Mouse (Mus musculus) embryonic facial prominence, embryonic 11.5 days (tissue): Measurements from ENCODE around the gene Wbp2nl. TPM values are rescaled to one million over a fixed set of nuclear protein-coding genes. Genes with fewer than 3 reads are reported as not detected.

Experiments used
- ATAC-seq: fragments of 200-750 bp; cut with Nextera tagmentation; replicated peaks from 2 replicates; pipeline ENCODE4 v1.8.0; 2017; ENCODE audit warnings: low read depth; ENCODE audit not compliant: insufficient number of reproducible peaks, low FRiP score, low TSS enrichment
- DNase-seq: peaks from one replicate; pipeline ENCODE4 v3.0.0-alpha.2; 2015; ENCODE audit warnings: low spot score
- H3K27ac ChIP-seq: fragments of 300-500 bp; sonication (generic); replicated peaks from 2 replicates; pipeline ENCODE4 v1.5.1; 2014; ENCODE audit warnings: mild to moderate bottlenecking, low read depth, low read length, control low read depth
- H3K27me3 ChIP-seq: fragments of 300-500 bp; sonication (generic); 2 replicates; pipeline ENCODE4 v1.6.1; 2014; ENCODE audit warnings: mild to moderate bottlenecking, low read length, moderate library complexity, mixed read lengths; ENCODE audit not compliant: control insufficient read depth, insufficient read depth
- H3K36me3 ChIP-seq: fragments of 300-500 bp; sonication (generic); replicated peaks from 2 replicates; pipeline ENCODE4 v1.6.1; 2014; ENCODE audit warnings: low read depth, mild to moderate bottlenecking, low read length, moderate library complexity, mixed read lengths; ENCODE audit not compliant: control insufficient read depth, insufficient read depth
- H3K4me1 ChIP-seq: fragments of 300-500 bp; sonication (generic); 2 replicates; pipeline ENCODE4 v1.6.1; 2014; ENCODE audit warnings: low read length, mixed read lengths; ENCODE audit not compliant: control insufficient read depth, insufficient read depth
- H3K4me2 ChIP-seq: fragments of 300-500 bp; sonication (generic); 2 replicates; pipeline ENCODE4 v1.6.1; 2014; ENCODE audit warnings: low read depth, mild to moderate bottlenecking, control low read depth, low read length, moderate library complexity
- H3K4me3 ChIP-seq: fragments of 300-500 bp; sonication (generic); 2 replicates; pipeline ENCODE4 v1.5.1; 2014; ENCODE audit warnings: low read depth, low read length, control low read depth
- H3K9ac ChIP-seq: fragments of 300-500 bp; sonication (generic); replicated peaks from 2 replicates; pipeline ENCODE4 v1.6.1; 2014; ENCODE audit warnings: mild to moderate bottlenecking, control low read depth, low read length
- H3K9me3 ChIP-seq: fragments of 300-500 bp; sonication (generic); replicated peaks from 2 replicates; pipeline ENCODE4 v1.6.1; 2016; ENCODE audit warnings: mild to moderate bottlenecking, low read length, inconsistent platforms, mixed read lengths; ENCODE audit not compliant: control insufficient read depth
- WGBS: fragments of 180-500 bp; shearing (Covaris S2); extraction: QIAGEN DNeasy Blood & Tissue Kit; methylation state at CpG from one replicate; pipeline ENCODE4 v1.1.7; 2014; 5-methylcytosine and 5-hydroxymethylcytosine counted together
- polyA plus RNA-seq: library from polyadenylated mRNA; unstranded; fragments of >200 nt; fragmentation: Nextera tagmentation; extraction: Ambion mirVana; gene quantifications from 2 replicates; pipeline ENCODE4 v1.2.1, GENCODE M21; 2014

The Wbp2nl gene
- polyA plus RNA-seq, 1 experiment from 2014 or later, result 0.34 TPM

DNA sequence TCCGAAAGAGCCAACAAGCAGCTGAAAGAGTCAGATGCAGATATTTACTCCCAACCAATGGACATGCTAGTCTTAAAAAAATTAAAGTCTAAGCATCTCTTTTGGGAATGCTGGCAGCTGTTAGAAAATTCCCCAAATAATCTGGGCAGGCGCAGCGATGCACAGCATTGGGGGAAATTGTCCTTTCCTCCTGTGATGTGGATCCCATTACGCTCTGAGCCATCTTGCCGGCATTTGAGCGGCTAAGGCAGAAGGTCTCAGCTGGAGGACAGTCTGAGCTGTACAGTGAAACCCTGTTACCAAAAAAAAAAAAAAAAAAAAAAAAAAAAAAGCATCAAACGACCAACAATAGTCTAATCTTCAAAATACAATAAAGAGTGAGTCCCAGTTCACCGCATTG, 23.4 kb downstream of the Wbp2nl start:
- no peaks in the 10 kb centered on the region for H3K36me3 ChIP-seq
- no peak overlapping the region for H3K9ac ChIP-seq
- no peaks in the 10 kb centered on the region for H3K9me3 ChIP-seq
- no peak overlapping the region for H3K4me2 ChIP-seq
- H3K4me1 ChIP-seq, result no peaks in the 10 kb centered on the region
- no peaks in the 10 kb centered on the region for H3K27me3 ChIP-seq
- no peak overlapping the region for H3K27ac ChIP-seq
- 73% methylated on average over 8 of the region's 8 CpGs for WGBS
- ATAC-seq (no peak), DNase-seq (no peak)
- H3K4me3 ChIP-seq, result no peak overlapping the region

DNA sequence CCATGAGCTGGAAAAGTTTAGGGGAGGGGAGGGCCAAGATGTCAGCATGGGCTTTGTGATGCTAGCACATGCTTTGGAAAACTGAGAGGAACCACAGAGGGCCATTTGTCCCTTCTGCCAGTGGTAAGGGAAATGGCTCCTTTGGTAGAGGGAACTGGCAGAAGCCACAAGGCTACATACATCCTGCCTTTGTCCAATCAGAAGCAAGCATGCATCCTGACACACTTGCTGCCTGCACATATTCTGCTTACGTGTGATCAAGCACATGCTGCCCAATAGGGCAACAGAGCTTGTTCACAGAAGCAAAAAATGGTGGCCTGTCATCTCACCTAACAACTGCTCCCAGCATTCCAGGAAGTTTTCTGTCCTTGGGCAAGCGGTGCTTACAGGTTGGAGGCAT, 26.6 kb downstream of the Wbp2nl start:
- ATAC-seq (no peak), DNase-seq (no peak)
- Histone ChIP-seq H3K27ac (no peak overlapping the region), H3K9me3 (no peaks in the 10 kb centered on the region), H3K9ac (no peak overlapping the region), H3K4me1 (no peaks in the 10 kb centered on the region), H3K4me2 (no peak overlapping the region), H3K36me3 (no peaks in the 10 kb centered on the region), H3K27me3 (no peaks in the 10 kb centered on the region), H3K4me3 (no peak overlapping the region)
- WGBS, result 74% methylated on average over 2 of the region's 2 CpGs

DNA sequence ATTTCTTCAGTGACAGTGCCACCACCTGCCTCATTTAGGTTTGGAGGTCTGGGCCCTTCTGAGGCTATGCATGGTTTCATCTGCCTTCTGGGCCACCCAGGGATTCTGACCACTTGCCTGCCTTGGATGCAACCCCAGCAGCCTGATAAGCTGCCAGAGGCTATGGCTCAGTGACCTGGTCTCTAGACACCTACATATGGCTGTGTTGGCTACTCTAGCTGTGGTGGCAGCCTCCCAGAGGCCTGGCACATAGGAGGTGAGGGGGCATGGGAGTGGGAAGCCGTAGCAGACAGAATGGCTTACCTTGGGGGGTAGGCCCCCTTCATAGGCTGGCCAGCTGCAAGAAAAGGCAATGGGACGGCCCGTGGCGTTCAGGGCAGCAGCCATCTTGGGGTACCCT, 36.4 kb downstream of the Wbp2nl start:
- Histone ChIP-seq H3K27me3 (no peaks in the 10 kb centered on the region), H3K36me3 (no peaks in the 10 kb centered on the region), H3K27ac (no peak overlapping the region), H3K9ac (no peak overlapping the region), H3K9me3 (no peaks in the 10 kb centered on the region), H3K4me2 (no peak overlapping the region), H3K4me1 (no peaks in the 10 kb centered on the region), H3K4me3 (no peak overlapping the region)
- ATAC-seq (no peak), DNase-seq (no peak)
- 91% methylated on average over 4 of the region's 4 CpGs for WGBS

DNA sequence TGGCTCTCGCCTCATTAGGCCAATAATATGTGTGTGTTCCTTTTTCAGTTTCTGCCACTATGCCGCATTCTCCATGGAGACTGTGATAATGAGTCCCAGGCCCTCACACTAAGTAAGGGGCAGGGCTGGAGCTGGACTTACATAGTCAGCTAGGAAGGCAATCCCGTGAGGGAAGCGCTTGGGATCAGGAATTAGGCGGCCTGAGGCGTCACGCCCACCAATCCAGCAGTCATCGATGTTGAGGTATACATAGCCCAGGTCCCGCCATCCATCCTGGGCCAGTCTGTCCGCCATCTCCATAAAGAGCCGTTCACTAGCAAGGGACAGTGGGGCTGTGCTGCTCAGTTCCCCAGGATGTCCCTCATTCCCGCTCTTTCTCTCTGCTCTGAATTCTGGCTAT, 37.9 kb downstream of the Wbp2nl start:
- 71% methylated on average over 12 of the region's 12 CpGs for WGBS
- no peaks in the 10 kb centered on the region for H3K4me1 ChIP-seq
- no peak overlapping the region for H3K4me2 ChIP-seq
- peaks cover 4% of the 10 kb centered on the region; the same call in 1 of the 2 replicates for H3K27me3 ChIP-seq
- no peaks in the 10 kb centered on the region for H3K36me3 ChIP-seq
- DNase-seq (no peak), ATAC-seq (no peak)
- H3K9me3 ChIP-seq, result no peaks in the 10 kb centered on the region
- H3K4me3 ChIP-seq, result no peak overlapping the region
- H3K27ac ChIP-seq, result no peak overlapping the region
- no peak overlapping the region for H3K9ac ChIP-seq

DNA sequence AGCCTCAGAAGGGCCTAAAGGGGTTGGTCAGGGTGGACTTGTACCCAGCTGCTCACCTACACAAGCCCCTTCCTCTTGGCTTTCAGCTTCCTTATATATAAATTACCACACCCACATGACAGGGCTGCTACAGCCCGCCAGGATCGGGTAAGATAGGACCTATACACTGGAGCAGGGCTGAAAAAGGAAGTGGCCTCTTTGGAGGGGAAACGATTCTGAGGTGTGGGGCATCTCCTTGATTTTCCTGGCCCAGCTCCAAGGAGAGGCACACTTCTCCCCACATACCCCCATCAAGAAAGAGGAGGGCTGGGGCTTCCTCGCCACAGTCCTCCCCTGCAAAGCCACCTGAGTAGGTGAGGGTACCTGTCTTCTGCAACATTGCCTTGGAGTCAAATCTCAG, 39.1 kb downstream of the Wbp2nl start:
- Histone ChIP-seq H3K4me3 (peak overlapping the region; percentile 52), H3K27me3 (peaks cover 4% of the 10 kb centered on the region; the same call in 1 of the 2 replicates), H3K9ac (peak overlapping the region; percentile 62), H3K9me3 (no peaks in the 10 kb centered on the region), H3K4me2 (peak overlapping the region; percentile 62), H3K4me1 (no peaks in the 10 kb centered on the region), H3K36me3 (no peaks in the 10 kb centered on the region), H3K27ac (no peak overlapping the region)
- ATAC-seq, result no peak
- no peak for DNase-seq
- WGBS, result 53% methylated on average over 4 of the region's 4 CpGs

DNA sequence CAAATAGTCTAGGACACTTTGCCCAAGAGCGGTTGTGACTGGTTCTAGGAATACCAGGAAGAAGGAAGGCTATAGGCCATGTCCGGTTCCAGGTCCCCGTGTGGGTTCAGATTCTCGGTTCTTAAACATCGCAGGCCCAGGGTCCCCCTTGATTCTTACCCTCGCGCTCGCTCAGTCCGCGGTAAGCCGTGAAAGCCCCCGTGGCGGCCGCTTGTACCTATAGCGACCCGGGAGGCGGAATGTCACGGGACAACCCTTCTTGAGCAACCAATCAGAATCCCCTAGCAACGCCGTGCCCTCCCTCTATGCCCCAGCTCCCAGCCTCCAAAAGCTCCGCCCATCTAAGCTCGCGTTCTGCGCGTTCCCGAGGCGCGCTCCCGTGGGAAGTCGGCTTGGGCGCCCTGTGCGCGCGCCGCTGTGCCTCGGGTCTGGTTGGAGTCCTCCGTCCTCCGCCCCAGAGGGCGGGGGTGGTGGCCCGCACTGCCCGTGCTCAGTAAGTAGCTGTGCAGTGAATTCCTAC, 39.9 kb downstream of the Wbp2nl start, which contains the start of the genes Naga, Pheta2 and Smdt1:
Naga (minus strand) TSS at position 333 of the 520 bp plus-strand sequence.
Pheta2 (plus strand) TSS at position 350 of the 520 bp plus-strand sequence.
Smdt1 (plus strand) TSS at position 367 of the 520 bp plus-strand sequence.
- no peak within 1 kb of the TSS for H3K27ac ChIP-seq
- no peaks in the 10 kb centered on the region for H3K9me3 ChIP-seq
- WGBS, result under 1% methylated on average over 41 of the region's 41 CpGs
- peak within 1 kb of the TSS; percentile 62 for H3K4me2 ChIP-seq
- peaks cover 4% of the 10 kb centered on the region; the same call in 1 of the 2 replicates for H3K27me3 ChIP-seq
- DNase-seq, result peak; percentile 97
- H3K4me1 ChIP-seq, result no peaks in the 10 kb centered on the region
- H3K36me3 ChIP-seq, result no peaks in the 10 kb centered on the region
- H3K4me3 ChIP-seq, result peak within 1 kb of the TSS; percentile 52
- peak within 1 kb of the TSS; percentile 62 for H3K9ac ChIP-seq
- peak; percentile 76 for ATAC-seq

DNA sequence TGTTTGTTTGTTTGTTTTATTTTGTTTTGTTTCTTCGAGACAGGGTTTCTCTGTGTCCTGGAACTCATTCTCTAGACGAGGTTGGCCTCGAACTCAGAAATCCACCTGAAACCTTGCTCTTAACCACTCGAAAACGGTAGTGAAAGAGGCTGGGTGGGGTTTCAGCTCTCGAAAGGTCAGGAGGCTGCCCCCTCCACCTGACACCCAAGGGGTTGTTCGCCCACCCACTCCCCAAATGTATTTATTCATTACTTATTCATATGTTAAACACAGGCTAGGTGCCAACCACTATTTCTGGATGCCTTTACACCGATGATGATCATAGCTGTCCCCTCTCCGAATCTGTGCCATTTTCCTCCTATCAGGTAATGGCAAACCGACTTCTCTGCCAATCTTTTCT, 40.4 kb downstream of the Wbp2nl start:
- Histone ChIP-seq H3K27ac (no peak overlapping the region), H3K4me1 (no peaks in the 10 kb centered on the region), H3K36me3 (no peaks in the 10 kb centered on the region), H3K4me3 (peak overlapping the region; percentile 52), H3K4me2 (peak overlapping the region; percentile 62), H3K27me3 (peaks cover 4% of the 10 kb centered on the region; the same call in 1 of the 2 replicates), H3K9me3 (no peaks in the 10 kb centered on the region), H3K9ac (no peak overlapping the region; the same call in 1 of the 2 replicates)
- ATAC-seq (no peak), DNase-seq (no peak)
- WGBS, result 55% methylated on average over 10 of the region's 10 CpGs

DNA sequence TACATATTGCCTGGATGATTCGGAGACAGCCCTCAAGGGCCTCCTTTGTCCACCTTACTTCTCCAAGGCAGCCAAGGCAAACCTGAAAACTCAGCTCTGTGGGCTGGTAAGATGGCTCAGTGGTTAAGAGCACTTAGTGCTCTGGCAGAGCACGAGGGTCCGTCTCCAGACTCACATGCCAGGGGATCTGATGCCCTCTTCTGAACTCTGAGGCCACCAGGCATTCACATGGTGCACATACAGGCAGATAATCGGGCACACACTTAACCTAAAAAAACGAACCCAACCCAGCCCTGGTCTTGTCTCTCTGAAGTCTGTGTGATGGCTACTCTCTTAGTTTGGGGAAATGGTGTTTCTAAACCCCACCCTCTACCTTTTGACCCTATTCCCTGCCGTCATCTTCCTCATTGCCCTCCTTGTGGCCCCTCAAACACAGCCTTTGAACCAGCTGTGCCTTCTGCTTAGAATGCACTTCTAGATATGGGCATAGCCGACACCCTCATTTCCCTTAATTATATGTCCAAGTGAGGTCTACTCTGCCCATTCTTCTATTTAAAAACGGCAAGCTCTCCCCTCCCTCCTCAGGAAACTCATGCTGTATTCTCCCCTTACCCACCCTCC, 41.0 kb downstream of the Wbp2nl start:
- H3K36me3 ChIP-seq, result no peaks in the 10 kb centered on the region
- H3K9me3 ChIP-seq, result no peaks in the 10 kb centered on the region
- H3K9ac ChIP-seq, result no peak overlapping the region
- H3K4me1 ChIP-seq, result no peaks in the 10 kb centered on the region
- no peak overlapping the region for H3K4me3 ChIP-seq
- no peak overlapping the region for H3K4me2 ChIP-seq
- peaks cover 4% of the 10 kb centered on the region; the same call in 1 of the 2 replicates for H3K27me3 ChIP-seq
- ATAC-seq (no peak), DNase-seq (no peak)
- no peak overlapping the region for H3K27ac ChIP-seq
- WGBS, result 70% methylated on average over 8 of the region's 8 CpGs
